Mouse (Mus musculus) liver, embryonic 15.5 days (tissue): ENCODE results near the gene Lrmda. TPM values are rescaled to one million over a fixed set of nuclear protein-coding genes. Genes with fewer than 3 reads are reported as not detected.

Source experiments
- ATAC-seq: fragments of 200-750 bp; cut with Nextera tagmentation; 2 replicates; pipeline ENCODE4 v1.8.0; 2017; ENCODE audit warnings: moderate number of reproducible peaks, mild to moderate bottlenecking, moderate library complexity; ENCODE audit not compliant: insufficient read depth
- H3K27ac ChIP-seq: fragments of 300-500 bp; sonication (generic); replicated peaks from 2 replicates; pipeline ENCODE4 v1.5.1; 2015; ENCODE audit warnings: mild to moderate bottlenecking, inconsistent platforms
- H3K27me3 ChIP-seq: fragments of 300-500 bp; sonication (generic); 2 replicates; pipeline ENCODE4 v1.6.1; 2015; ENCODE audit warnings: mild to moderate bottlenecking, inconsistent platforms
- H3K36me3 ChIP-seq: fragments of 300-500 bp; sonication (generic); replicated peaks from 2 replicates; pipeline ENCODE4 v1.6.1; 2015; ENCODE audit warnings: moderate library complexity, mild to moderate bottlenecking, inconsistent platforms
- H3K4me1 ChIP-seq: fragments of 300-500 bp; sonication (generic); replicated peaks from 2 replicates; pipeline ENCODE4 v1.6.1; 2015; ENCODE audit warnings: inconsistent platforms
- H3K4me2 ChIP-seq: fragments of 300-500 bp; sonication (generic); 2 replicates; pipeline ENCODE4 v1.6.1; 2015; ENCODE audit warnings: moderate library complexity, mild to moderate bottlenecking, inconsistent platforms
- H3K4me3 ChIP-seq: fragments of 300-500 bp; sonication (generic); replicated peaks from 2 replicates; pipeline ENCODE4 v1.5.1; 2015; ENCODE audit warnings: mild to moderate bottlenecking, inconsistent platforms
- H3K9ac ChIP-seq: fragments of 300-500 bp; sonication (generic); 2 replicates; pipeline ENCODE4 v1.6.1; 2015; ENCODE audit warnings: moderate library complexity, mild to moderate bottlenecking, inconsistent platforms
- H3K9me3 ChIP-seq: fragments of 300-500 bp; sonication (generic); replicated peaks from 2 replicates; pipeline ENCODE4 v1.6.1; 2016; ENCODE audit warnings: inconsistent platforms
- WGBS: fragments of 180-500 bp; shearing (Covaris S2); methylation state at CpG from one replicate; pipeline ENCODE4 v1.1.7; 2015; ENCODE audit warnings: mixed read lengths; ENCODE audit not compliant: insufficient replicate concordance; 5-methylcytosine and 5-hydroxymethylcytosine counted together
- polyA plus RNA-seq: library from polyadenylated mRNA; unstranded; fragments of >200 nt; fragmentation: Nextera tagmentation; extraction: Ambion mirVana; gene quantifications from 2 replicates; pipeline ENCODE4 v1.2.1, GENCODE M21; 2015

Gene Lrmda
- polyA plus RNA-seq, 1 experiment from 2014 or later: 0.13 TPM

DNA sequence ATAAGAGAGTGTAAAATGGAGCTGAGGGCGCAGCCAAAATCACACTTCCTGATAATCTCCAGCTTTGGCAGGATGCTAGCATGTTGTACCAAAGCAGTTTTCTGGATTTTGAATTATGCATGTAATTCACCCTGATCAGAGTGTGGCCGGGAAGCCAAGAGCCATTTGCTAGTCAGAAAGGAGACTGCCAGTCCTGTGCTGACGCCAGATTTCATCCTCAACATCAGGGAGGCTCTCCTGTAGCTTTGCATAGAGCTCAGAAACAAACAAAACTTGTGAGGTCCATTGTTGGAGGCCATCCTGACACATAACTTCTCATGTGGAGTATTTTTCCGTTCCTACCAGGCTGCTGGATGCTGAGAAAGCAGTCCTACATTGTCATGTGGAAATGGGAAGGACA, 667.4 kb downstream of the Lrmda start:
- WGBS: 58% methylated on average over 4 of the region's 4 CpGs
- Histone ChIP-seq H3K4me2 (no peak overlapping the region), H3K4me1 (no peaks in the 10 kb centered on the region), H3K9ac (no peak overlapping the region), H3K27me3 (no peaks in the 10 kb centered on the region), H3K27ac (no peak overlapping the region), H3K9me3 (no peaks in the 10 kb centered on the region), H3K4me3 (no peak overlapping the region), H3K36me3 (no peaks in the 10 kb centered on the region)
- ATAC-seq: no peak

DNA sequence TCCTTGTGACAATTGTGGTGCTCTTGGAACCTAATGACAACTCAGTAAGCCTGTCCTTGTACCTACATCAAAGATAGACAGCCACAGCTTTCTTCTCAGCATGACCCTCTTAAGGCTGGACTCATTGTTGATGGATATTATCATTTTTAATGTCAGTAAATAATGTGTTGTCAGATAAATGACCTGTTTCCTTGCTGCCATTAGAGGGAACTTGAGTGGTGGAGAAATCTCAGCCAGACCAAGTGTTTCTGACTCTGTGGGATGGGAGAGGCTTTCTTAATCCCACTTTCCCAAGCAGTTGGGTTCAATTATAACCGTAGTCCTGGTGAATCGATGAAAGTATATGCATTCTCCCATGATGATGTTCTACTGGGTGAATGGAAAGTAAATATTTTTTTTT, 668.9 kb downstream of the Lrmda start:
- ATAC-seq: no peak
- 78% methylated on average over 2 of the region's 2 CpGs for WGBS
- Histone ChIP-seq H3K27ac (no peak overlapping the region), H3K36me3 (no peaks in the 10 kb centered on the region), H3K9ac (no peak overlapping the region), H3K9me3 (no peaks in the 10 kb centered on the region), H3K4me1 (no peaks in the 10 kb centered on the region), H3K4me2 (no peak overlapping the region), H3K4me3 (no peak overlapping the region), H3K27me3 (no peaks in the 10 kb centered on the region)

DNA sequence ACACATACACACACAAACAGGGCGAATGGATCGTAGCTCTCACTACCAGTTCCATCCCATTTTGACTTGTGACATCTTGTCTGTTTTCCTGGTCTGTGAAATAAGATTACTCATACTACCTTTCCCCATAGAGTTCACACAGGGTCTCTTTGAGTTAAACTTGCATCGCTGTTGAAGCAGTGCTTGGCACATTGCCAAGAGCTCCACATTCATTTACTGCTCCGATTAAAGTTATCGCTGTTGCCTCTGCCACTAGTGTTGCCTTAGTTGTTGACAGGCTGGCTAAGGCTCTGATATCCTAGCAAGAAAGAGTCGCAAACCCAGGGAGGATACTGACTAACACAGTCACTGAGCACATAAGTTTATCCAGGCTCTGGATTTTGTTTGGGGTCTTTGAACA, 675.9 kb downstream of the Lrmda start:
- no peak overlapping the region for H3K27ac ChIP-seq
- no peak overlapping the region for H3K4me2 ChIP-seq
- no peaks in the 10 kb centered on the region for H3K36me3 ChIP-seq
- H3K27me3 ChIP-seq: no peaks in the 10 kb centered on the region
- H3K9me3 ChIP-seq: no peaks in the 10 kb centered on the region
- no peak overlapping the region for H3K4me3 ChIP-seq
- no peak overlapping the region for H3K9ac ChIP-seq
- no peaks in the 10 kb centered on the region for H3K4me1 ChIP-seq
- no peak for ATAC-seq
- 73% methylated on average over 6 of the region's 6 CpGs for WGBS

DNA sequence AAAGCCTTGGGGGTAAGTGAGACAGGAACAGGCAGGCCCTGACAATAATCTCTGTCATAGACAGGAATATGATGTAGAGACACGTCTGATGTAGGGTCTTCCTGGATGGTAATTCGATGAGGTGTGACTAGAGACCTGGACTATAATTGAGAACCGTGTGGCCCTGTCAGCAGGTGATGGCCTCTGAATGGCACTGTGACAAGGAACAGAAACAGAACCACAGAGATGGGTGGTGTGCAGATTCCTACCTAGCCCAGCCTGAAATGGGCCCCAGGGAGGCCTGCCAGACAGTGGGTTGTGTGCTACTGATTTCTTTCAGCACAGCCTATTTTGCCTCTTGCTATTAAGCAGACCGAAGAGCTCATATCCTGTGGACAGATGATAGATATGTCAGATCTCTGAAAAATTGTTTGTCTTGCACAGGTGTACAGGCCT, 676.4 kb downstream of the Lrmda start:
- Histone ChIP-seq H3K9ac (no peak overlapping the region), H3K27ac (no peak overlapping the region), H3K4me3 (no peak overlapping the region), H3K9me3 (no peaks in the 10 kb centered on the region), H3K4me1 (no peaks in the 10 kb centered on the region), H3K4me2 (no peak overlapping the region), H3K36me3 (no peaks in the 10 kb centered on the region), H3K27me3 (no peaks in the 10 kb centered on the region)
- ATAC-seq: no peak
- WGBS: 56% methylated on average over 4 of the region's 4 CpGs

DNA sequence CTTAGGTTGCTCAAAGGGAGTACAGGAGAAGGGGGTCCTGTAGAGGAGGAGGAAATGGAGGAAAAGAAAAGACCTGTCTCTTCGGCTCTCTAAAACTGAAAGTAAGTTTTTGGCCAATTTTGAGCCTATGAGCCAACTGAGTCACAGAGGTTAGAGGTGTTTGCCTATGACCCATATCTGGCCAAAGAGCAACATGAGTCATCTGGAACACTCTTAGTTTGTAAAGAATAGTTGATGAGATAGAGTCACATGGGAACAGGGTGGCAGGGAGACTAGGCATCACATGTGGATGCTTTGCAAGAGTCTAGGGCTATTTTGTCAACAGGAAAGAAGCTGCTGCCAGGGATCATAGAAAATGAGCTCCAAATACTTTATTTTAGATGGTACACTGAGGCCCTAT, 680.7 kb downstream of the Lrmda start:
- Histone ChIP-seq H3K9me3 (no peaks in the 10 kb centered on the region), H3K27ac (no peak overlapping the region), H3K36me3 (no peaks in the 10 kb centered on the region), H3K4me1 (no peaks in the 10 kb centered on the region), H3K27me3 (no peaks in the 10 kb centered on the region), H3K9ac (no peak overlapping the region), H3K4me2 (no peak overlapping the region), H3K4me3 (no peak overlapping the region)
- 66% methylated on average over 1 of the region's 1 CpGs for WGBS
- no peak for ATAC-seq

DNA sequence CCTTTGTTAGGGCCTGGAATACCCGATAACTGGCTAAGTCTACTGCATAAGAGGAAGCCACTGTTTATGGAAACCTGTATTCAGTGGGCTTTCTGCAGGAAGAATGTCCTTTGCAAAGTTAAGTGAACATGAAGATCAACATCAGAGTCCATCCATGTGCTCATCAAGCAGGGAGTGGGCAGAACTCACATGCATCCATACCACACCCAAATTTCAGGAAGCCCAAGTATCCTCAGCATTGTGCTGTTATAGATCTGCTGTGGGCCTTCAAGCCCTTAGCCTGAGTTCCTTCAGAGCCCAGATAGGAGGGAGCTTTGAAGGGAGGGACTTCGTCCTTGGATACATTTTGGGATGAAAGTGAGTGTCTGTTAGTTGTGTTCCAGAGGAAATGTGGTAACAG, 681.2 kb downstream of the Lrmda start:
- no peaks in the 10 kb centered on the region for H3K36me3 ChIP-seq
- H3K4me3 ChIP-seq: no peak overlapping the region
- H3K4me2 ChIP-seq: no peak overlapping the region
- H3K27me3 ChIP-seq: no peaks in the 10 kb centered on the region
- H3K27ac ChIP-seq: no peak overlapping the region
- H3K9me3 ChIP-seq: no peaks in the 10 kb centered on the region
- H3K4me1 ChIP-seq: no peaks in the 10 kb centered on the region
- no peak overlapping the region for H3K9ac ChIP-seq
- no peak for ATAC-seq
- 47% methylated on average over 2 of the region's 2 CpGs for WGBS

DNA sequence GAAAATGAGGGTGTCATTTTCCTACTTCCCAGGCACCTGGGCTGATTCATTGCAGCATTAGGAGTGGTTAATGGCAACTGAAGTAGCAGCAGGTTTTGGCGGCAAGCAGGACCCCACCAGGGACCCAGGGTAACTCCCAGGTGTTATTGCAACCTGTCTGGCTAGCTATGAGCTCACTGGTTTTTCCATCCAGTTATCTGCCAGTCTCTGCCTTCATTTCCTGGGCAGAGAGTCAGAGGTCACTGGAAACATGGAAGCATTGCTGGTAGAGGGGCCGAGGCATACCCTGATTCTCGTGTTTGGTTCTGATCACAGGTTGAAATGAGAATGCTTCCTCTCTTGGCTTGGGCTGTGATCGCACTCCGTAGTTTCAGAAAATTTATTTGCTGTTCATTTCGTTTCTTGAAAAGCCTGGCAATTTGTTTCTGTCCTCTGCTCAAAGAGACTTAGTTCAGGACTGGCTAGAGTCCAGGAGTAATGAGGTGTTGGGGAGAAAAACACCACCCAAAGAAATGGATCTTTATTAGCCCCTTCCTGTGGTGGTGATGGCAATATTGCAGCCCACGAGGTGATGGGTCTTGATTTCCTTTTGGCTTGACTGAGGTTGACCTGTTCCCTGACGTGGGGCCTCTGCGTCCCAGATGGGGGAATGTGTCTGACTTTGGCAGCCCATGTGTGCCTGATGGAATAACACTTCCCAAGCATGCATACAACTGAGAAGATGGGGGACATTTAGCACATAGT, 688.6 kb downstream of the Lrmda start:
- Histone ChIP-seq H3K36me3 (no peaks in the 10 kb centered on the region), H3K27ac (no peak overlapping the region), H3K4me1 (no peaks in the 10 kb centered on the region), H3K4me3 (no peak overlapping the region), H3K4me2 (no peak overlapping the region), H3K9ac (no peak overlapping the region), H3K27me3 (no peaks in the 10 kb centered on the region), H3K9me3 (no peaks in the 10 kb centered on the region)
- ATAC-seq: no peak
- 61% methylated on average over 9 of the region's 9 CpGs for WGBS

DNA sequence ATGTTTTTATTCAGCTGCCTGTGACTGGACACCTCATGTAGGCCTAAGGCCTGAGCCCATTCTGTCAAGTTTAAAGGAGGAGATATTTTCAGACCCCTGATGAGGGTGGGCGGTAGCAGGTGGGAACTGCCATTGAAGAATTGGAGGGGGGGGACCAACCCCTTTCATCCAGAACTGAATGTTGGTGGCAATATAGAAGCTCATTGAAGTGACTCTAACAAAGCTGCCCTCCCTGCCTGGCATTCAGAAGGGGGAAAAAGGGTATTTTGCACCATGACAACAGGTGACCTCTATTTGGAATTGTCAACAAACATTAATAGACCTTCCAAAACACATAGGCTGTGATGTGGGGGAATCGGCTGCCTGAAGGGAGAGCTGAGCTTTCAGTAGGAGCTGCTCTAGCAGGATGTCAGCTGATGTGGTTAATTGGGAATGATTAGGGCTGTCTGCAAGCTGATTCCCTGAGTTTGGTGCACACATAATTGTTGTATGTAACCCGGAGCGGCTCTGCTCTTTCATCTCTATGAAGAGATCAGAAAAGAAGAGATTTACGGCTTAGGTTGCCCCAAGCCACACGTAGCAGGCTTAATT, 690.7 kb downstream of the Lrmda start:
- Histone ChIP-seq H3K36me3 (no peaks in the 10 kb centered on the region), H3K9me3 (no peaks in the 10 kb centered on the region), H3K27ac (no peak overlapping the region), H3K27me3 (no peaks in the 10 kb centered on the region), H3K9ac (no peak overlapping the region), H3K4me3 (no peak overlapping the region), H3K4me2 (no peak overlapping the region), H3K4me1 (no peaks in the 10 kb centered on the region)
- no peak for ATAC-seq
- WGBS: 64% methylated on average over 6 of the region's 6 CpGs

DNA sequence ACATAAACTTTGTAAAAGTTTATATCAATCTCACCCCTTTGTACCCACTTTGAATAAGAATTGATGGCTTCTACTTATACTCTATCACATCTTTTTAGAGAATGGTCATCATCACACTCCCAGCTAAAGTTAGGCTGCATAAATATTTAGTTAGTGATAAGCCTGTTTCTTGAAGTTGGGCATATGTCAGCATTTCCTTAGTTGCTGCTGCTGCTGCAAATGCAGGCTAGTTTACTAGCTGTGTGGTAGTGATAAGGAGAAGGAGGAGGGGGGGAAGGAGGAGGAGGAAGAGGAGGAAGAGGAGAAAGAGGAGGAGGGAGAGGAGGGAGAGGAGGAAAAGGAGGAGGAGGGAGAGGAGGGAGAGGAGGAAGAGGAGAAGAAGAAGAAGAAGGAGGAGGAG, 692.9 kb downstream of the Lrmda start:
- no peak overlapping the region for H3K4me2 ChIP-seq
- no peak for ATAC-seq
- no peaks in the 10 kb centered on the region for H3K9me3 ChIP-seq
- no peaks in the 10 kb centered on the region for H3K36me3 ChIP-seq
- no peaks in the 10 kb centered on the region for H3K27me3 ChIP-seq
- H3K27ac ChIP-seq: no peak overlapping the region
- H3K4me1 ChIP-seq: no peaks in the 10 kb centered on the region
- H3K4me3 ChIP-seq: no peak overlapping the region
- H3K9ac ChIP-seq: no peak overlapping the region

DNA sequence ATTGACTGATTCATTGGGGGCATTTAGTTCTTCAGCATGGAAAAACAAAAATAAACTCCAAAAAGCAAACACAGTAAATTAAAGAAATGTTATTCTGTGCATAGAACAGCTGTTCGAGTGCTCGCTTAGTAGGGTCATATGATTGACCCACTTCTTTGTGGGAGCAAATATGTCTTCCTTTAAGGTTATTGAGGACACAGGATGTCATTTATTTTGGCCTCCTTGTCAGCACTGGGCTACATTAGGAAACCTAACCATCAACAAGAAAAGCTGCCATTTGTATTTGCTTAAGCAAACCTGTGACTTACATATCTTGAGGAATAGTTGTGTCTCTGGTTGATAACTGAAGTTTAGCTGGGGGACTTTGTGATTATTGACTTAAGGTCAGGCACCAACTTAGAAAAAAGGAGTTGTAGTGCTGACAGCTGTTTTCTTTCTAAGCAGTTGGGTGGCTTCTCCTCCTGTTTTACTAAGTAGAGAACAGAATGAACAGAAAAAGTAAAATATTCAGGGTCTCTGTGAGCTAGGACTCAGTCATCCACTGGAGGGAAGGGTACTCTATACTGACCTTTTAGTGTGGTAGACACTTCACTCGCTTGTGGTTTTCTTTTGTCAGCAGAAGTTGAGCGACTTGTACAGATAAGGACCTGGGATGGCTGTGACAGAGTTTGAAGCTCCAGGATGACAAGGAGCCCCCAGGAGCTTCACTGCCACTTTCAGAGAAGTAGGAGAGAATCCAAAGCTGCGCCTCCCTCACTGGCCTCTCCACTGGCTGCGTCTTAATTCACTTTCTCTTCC, 696.3 kb downstream of the Lrmda start:
- H3K9ac ChIP-seq: no peak overlapping the region
- no peaks in the 10 kb centered on the region for H3K36me3 ChIP-seq
- no peak for ATAC-seq
- H3K4me2 ChIP-seq: no peak overlapping the region
- no peak overlapping the region for H3K27ac ChIP-seq
- H3K27me3 ChIP-seq: no peaks in the 10 kb centered on the region
- H3K4me1 ChIP-seq: no peaks in the 10 kb centered on the region
- WGBS: 29% methylated on average over 6 of the region's 6 CpGs
- H3K4me3 ChIP-seq: no peak overlapping the region
- H3K9me3 ChIP-seq: no peaks in the 10 kb centered on the region

DNA sequence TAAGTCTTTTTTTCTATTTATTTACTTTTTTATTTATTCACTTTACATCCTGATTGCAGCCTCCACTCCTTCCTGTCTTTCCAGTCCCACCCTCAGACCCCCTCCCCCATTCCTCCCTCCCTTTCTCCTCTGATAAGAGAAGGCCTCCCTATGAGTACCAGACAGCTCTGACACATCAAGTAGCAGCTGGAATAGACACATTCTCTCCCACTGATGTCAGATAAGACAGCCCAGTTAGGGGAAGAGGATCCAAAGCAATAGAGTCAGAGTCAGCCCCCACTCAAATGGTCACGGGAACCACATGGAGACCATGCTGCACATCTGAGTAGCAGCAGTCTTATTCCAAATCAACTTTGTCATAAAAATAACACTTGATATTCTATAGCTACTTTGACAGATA, 700.5 kb downstream of the Lrmda start:
- H3K4me3 ChIP-seq: no peak overlapping the region
- 55% methylated on average over 1 of the region's 1 CpGs for WGBS
- no peak overlapping the region for H3K27ac ChIP-seq
- H3K4me1 ChIP-seq: no peaks in the 10 kb centered on the region
- no peaks in the 10 kb centered on the region for H3K27me3 ChIP-seq
- ATAC-seq: no peak
- H3K9me3 ChIP-seq: no peaks in the 10 kb centered on the region
- H3K9ac ChIP-seq: no peak overlapping the region
- no peak overlapping the region for H3K4me2 ChIP-seq
- H3K36me3 ChIP-seq: no peaks in the 10 kb centered on the region
